Mouse (Mus musculus): Measurements from ENCODE around the gene Hist2h2ac. TPM values are rescaled to one million over a fixed set of nuclear protein-coding genes. Genes with fewer than 3 reads are reported as not detected.
"Not testable (repeated sequence)": the region's sequence is repeated elsewhere in the genome, so short reads cannot be mapped to it uniquely, and the experiment has no call there.

The Hist2h2ac gene
- total and polyA plus RNA-seq, 2 experiments = 1.6 to 113 TPM

GRCm38 (mm10) chr3:96247356-96248140 lies 26.9 kb upstream of the Hist2h2ac start:
- Histone ChIP-seq H3K36me3 (ENCODE audit: control insufficient read depth, insufficient read depth, low read length) (no peaks in the 10 kb centered on the region), H3K27me3 (ENCODE audit: control insufficient read depth, insufficient read depth, low read length) (no peaks in the 10 kb centered on the region), H3K27ac (replicated peaks; ENCODE audit: insufficient read depth, low read depth, low read length) (no peak overlapping the region), H3K79me2 (ENCODE audit: control insufficient read depth, insufficient read depth, low read length) (no peaks in the 10 kb centered on the region), H3K4me1 (ENCODE audit: control insufficient read depth, insufficient read depth, low read length) (peaks cover 10% of the 10 kb centered on the region), H3K4me3 (ENCODE audit: insufficient read depth, low read depth, low read length) (no peak overlapping the region), H3K9ac (ENCODE audit: low read depth, low read length) (no peak overlapping the region)
- WGBS = 45% methylated on average over 11 of the region's 11 CpGs
- no peak for DNase-seq (ENCODE audit: extremely low read depth, low read depth, low spot score)
- TF ChIP-seq CTCF (IDR thresholded peaks at IDR 0.05; ENCODE audit: low read depth, low read length) (no peak), POLR2A (IDR thresholded peaks at IDR 0.05; ENCODE audit: extremely low read depth, insufficient read depth, low read length) (no peak)

GRCm38 (mm10) chr3:96246427-96246856 lies 25.8 kb upstream of the Hist2h2ac start, which contains the start of gene Hist2h3c1:
Gene Hist2h3c1 (plus strand): TSS chr3:96246685.
- not testable (repeated sequence) for H3K27me3 ChIP-seq (ENCODE audit: control insufficient read depth, insufficient read depth, low read length); H3K36me3 ChIP-seq (ENCODE audit: control insufficient read depth, insufficient read depth, low read length); H3K4me1 ChIP-seq (ENCODE audit: control insufficient read depth, insufficient read depth, low read length); DNase-seq (ENCODE audit: extremely low read depth, low read depth, low spot score); H3K79me2 ChIP-seq (ENCODE audit: control insufficient read depth, insufficient read depth, low read length)
- Histone ChIP-seq H3K4me3 (ENCODE audit: insufficient read depth, low read depth, low read length) (peak within 1 kb of the TSS; percentile 78), H3K9ac (ENCODE audit: low read depth, low read length) (peak within 1 kb of the TSS; percentile 91), H3K27ac (replicated peaks; ENCODE audit: insufficient read depth, low read depth, low read length) (peak within 1 kb of the TSS; percentile 82)
- WGBS = 1% methylated on average over 14 of the region's 47 CpGs

- peak overlapping the region; percentile 82 for H3K27ac ChIP-seq (replicated peaks; ENCODE audit: insufficient read depth, low read depth, low read length)
- H3K4me1 ChIP-seq (ENCODE audit: control insufficient read depth, insufficient read depth, low read length); H3K27me3 ChIP-seq (ENCODE audit: control insufficient read depth, insufficient read depth, low read length); H3K36me3 ChIP-seq (ENCODE audit: control insufficient read depth, insufficient read depth, low read length); H3K79me2 ChIP-seq (ENCODE audit: control insufficient read depth, insufficient read depth, low read length); DNase-seq (ENCODE audit: extremely low read depth, low read depth, low spot score): not testable (repeated sequence)
- WGBS = 0% methylated on average over 12 of the region's 21 CpGs
- peak overlapping the region; percentile 91 for H3K9ac ChIP-seq (ENCODE audit: low read depth, low read length)
- peak overlapping the region; percentile 78 for H3K4me3 ChIP-seq (ENCODE audit: insufficient read depth, low read depth, low read length)
These were observed 25.3 kb upstream of the Hist2h2ac start for GRCm38 (mm10) chr3:96246018-96246417.

- not testable (repeated sequence) for H3K27me3 ChIP-seq (ENCODE audit: control insufficient read depth, insufficient read depth, low read length); H3K4me1 ChIP-seq (ENCODE audit: control insufficient read depth, insufficient read depth, low read length); H3K36me3 ChIP-seq (ENCODE audit: control insufficient read depth, insufficient read depth, low read length); H3K79me2 ChIP-seq (ENCODE audit: control insufficient read depth, insufficient read depth, low read length)
- peak within 1 kb of the TSS; percentile 91 for H3K9ac ChIP-seq (ENCODE audit: low read depth, low read length)
- peak within 1 kb of the TSS; percentile 78 for H3K4me3 ChIP-seq (ENCODE audit: insufficient read depth, low read depth, low read length)
- WGBS = 0% methylated on average over 21 of the region's 88 CpGs
- peak within 1 kb of the TSS; percentile 99 for H3K27ac ChIP-seq (replicated peaks; ENCODE audit: insufficient read depth, low read depth, low read length)
- TF ChIP-seq POLR2A (IDR thresholded peaks at IDR 0.05; ENCODE audit: extremely low read depth, insufficient read depth, low read length) = 0 out of 2 replicates have a peak, but pooled peaks have one; percentile 9
- DNase-seq (ENCODE audit: extremely low read depth, low read depth, low spot score) = peak; percentile 83
These were observed 24.6 kb upstream of the Hist2h2ac start, which contains the start of gene Hist2h2aa1 for GRCm38 (mm10) chr3:96245003-96245886. Gene Hist2h2aa1 (plus strand): TSS chr3:96245497.

- Histone ChIP-seq H3K36me3 (ENCODE audit: control insufficient read depth, insufficient read depth, low read length) (no peaks in the 10 kb centered on the region), H3K4me1 (ENCODE audit: control insufficient read depth, insufficient read depth, low read length) (peaks cover 10% of the 10 kb centered on the region), H3K27me3 (ENCODE audit: control insufficient read depth, insufficient read depth, low read length) (no peaks in the 10 kb centered on the region), H3K79me2 (ENCODE audit: control insufficient read depth, insufficient read depth, low read length) (no peaks in the 10 kb centered on the region), H3K9ac (ENCODE audit: low read depth, low read length) (peak overlapping the region; percentile 45), H3K4me3 (ENCODE audit: insufficient read depth, low read depth, low read length) (peak overlapping the region; percentile 60; the same call in 1 of the 2 replicates), H3K27ac (replicated peaks; ENCODE audit: insufficient read depth, low read depth, low read length) (peak overlapping the region; percentile 81)
- peak; percentile 89 for DNase-seq (ENCODE audit: extremely low read depth, low read depth, low spot score)
- TF ChIP-seq CTCF (IDR thresholded peaks at IDR 0.05; ENCODE audit: low read depth, low read length) = no peak
- no peak for TF ChIP-seq POLR2A (IDR thresholded peaks at IDR 0.05; ENCODE audit: extremely low read depth, insufficient read depth, low read length)
- 23% methylated on average over 7 of the region's 7 CpGs for WGBS
These were observed 23.4 kb upstream of the Hist2h2ac start for GRCm38 (mm10) chr3:96243921-96244572.
